Mouse (Mus musculus) hematopoietic stem cell, adult 5-6 weeks (primary cell): ENCODE data around the gene Atoh8. TPM values are rescaled to one million over a fixed set of nuclear protein-coding genes. Genes with fewer than 3 reads are reported as not detected.

Experiments used
- total RNA-seq: library from RNA; stranded (forward); fragments of 172-1452, 232-1000 nt; gene quantifications from 2 replicates; pipeline ENCODE4 v1.2.3, GENCODE M21; 2017

The Atoh8 gene
- total RNA-seq, 1 experiment from 2014 or later: not detected

Other genes starting within 250 kb of the Atoh8 start
- 20.6 and 22.6 TPM in 2 replicates for gene St3gal5, start 138.0 kb downstream of the Atoh8 start, total RNA-seq
- not detected in 2 replicates for gene Sftpb, start 69.0 kb upstream of the Atoh8 start, total RNA-seq
- 66.7 and 82.2 TPM in 2 replicates for gene Usp39, start 109.6 kb upstream of the Atoh8 start, total RNA-seq
- 23.4 and 24.6 TPM in 2 replicates for gene 0610030E20Rik, start 111.7 kb upstream of the Atoh8 start, total RNA-seq
- 1.1 and 1.2 TPM in 2 replicates for gene Tmem150a, start 119.9 kb upstream of the Atoh8 start, total RNA-seq
- gene Rnf181, start 131.4 kb upstream of the Atoh8 start, total RNA-seq: 55.9 and 56.8 TPM in 2 replicates
- 57.2 and 59.8 TPM in 2 replicates for gene Vamp5, start 144.9 kb upstream of the Atoh8 start, total RNA-seq
- gene Vamp8, start 155.1 kb upstream of the Atoh8 start, total RNA-seq: 270 and 419 TPM in 2 replicates
- 9.4 and 9.8 TPM in 2 replicates for gene Ggcx, start 178.7 kb upstream of the Atoh8 start, total RNA-seq
- 168 and 256 TPM in 2 replicates for gene Mat2a, start 204.0 kb upstream of the Atoh8 start, total RNA-seq